Mouse (Mus musculus): ENCODE data around the gene Spag8.

- TF ChIP-seq POLR2A (IDR thresholded peaks at IDR 0.05; ENCODE audit: low read depth, low read length), result no peak
- TF ChIP-seq CTCF (IDR thresholded peaks at IDR 0.05; ENCODE audit: extremely low read depth, insufficient read depth, insufficient read length, insufficient replicate concordance), result no peak
These were observed 26.1 kb upstream of the Spag8 start for GRCm38 (mm10) chr4:43679416-43680043.

All from spleen, adult 2 months (tissue).